Mouse (Mus musculus): ENCODE measurements around the gene Gm19426.
"Not testable (repeated sequence)": the region's sequence is repeated elsewhere in the genome, so short reads cannot be mapped to it uniquely, and the experiment has no call there.

Gene Gm19426

DNA sequence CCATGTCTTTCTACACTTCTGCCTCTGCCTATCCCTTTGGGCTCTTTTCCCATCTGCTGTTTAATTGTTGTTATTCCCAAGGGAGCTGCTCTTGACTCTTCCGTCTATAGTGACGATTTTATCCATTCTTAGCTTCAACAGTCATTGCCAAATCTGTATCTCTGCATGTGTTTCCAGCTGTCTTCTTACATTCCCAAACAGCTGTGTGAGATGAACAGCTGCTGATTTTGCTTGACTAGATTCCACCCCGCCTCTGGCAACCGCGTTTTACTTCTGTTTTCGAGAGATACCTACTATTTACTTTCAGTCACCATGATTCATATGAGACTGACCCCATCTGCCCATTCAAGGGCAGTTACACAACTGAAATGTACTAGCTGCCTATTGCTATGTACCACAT, 6.7 kb upstream of the Gm19426 start:
- no peak for DNase-seq (ENCODE audit: low read depth, low spot score)

DNA sequence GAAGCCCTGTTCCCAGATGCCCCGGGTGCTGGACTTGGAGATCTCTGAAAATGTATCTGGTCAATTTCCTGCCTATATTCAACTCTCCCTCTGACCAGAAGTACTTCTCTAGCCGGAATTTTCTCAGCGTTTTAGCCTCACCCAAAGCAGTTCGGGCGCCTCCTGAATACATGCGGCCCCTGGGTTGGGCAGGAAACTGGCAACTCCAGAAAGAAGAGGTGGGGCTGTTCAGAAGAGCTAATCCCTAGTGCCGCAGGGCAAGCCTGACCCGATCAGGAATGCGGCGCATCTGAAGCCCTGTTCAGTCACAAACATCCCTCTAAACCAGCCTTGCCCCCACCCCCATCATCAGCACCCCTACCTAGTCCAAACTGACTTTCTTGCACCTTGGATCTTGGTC, 671 bp upstream of the Gm19426 start:
- DNase-seq (ENCODE audit: low read depth, low spot score): peak; percentile 66

DNA sequence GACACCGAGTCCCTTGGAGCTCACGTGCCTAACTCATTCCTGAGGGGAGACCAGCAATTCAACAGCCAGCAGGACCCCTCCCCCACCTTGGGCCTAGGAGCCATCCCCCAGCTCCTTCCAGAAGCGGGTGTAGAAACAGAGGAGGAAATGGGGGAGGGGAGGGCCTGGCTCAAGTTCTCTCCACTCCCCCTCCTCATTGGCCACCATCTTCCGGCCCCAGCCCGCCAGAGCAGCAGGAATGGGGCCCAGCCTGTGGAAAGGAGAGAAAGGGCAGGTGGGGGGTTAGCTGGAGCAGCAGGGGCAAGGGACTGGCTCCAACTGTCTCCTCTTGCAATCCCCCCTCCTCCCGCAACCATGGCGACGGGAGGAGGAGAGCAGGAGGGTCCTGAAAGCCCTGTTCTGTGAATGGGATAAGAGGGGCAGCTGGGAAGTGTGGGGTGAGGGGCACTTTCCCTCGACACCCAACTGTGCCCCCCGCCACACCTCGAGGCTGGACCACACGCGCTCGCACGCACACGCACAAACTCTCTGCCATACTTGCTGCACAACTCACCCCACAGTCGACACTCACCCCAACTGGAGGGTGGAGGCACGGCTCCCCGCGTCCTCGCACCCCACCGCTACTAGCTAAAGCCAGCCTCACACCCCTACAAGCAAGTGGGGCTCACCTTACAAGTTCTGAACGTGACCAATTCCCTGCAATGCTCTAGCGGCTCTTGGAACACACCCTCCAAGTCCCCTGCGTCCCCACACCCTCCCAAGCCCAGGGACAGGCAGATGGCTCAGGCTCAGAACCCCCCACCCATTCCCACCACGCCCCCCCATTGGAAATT, 788 bp downstream of the Gm19426 start:
- peak; percentile 77 for DNase-seq (ENCODE audit: low read depth, low spot score)

DNA sequence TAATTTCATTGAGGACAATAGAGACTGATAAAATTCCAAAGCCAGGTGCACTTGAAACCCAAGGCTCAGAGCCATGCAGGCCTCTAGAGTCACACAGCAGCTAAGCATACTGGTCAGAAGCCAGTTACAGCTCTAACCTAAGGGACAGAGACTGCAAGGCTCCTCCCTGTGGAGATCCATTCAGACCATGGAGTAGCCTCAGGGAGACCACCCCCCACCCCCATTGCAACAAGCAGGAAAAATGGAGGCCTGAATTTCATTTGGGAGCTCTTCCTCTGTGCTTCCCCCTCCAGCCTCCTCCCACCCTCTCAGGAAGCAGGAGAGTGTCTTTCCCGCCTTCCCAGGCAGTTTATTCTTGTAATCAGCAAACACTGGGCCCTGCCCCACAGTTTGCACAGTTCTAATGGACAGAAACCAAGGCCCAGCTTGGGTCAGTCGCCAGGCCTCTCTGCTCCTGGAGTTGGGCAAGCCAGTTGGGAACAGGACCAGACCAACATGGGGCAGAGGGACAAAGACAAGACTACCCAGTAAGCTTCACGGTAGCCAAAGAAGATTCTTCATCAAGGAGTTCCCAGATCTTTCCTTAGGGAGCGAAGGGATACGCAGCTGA, 1.5 kb downstream of the Gm19426 start:
- DNase-seq (ENCODE audit: low read depth, low spot score): no peak

DNA sequence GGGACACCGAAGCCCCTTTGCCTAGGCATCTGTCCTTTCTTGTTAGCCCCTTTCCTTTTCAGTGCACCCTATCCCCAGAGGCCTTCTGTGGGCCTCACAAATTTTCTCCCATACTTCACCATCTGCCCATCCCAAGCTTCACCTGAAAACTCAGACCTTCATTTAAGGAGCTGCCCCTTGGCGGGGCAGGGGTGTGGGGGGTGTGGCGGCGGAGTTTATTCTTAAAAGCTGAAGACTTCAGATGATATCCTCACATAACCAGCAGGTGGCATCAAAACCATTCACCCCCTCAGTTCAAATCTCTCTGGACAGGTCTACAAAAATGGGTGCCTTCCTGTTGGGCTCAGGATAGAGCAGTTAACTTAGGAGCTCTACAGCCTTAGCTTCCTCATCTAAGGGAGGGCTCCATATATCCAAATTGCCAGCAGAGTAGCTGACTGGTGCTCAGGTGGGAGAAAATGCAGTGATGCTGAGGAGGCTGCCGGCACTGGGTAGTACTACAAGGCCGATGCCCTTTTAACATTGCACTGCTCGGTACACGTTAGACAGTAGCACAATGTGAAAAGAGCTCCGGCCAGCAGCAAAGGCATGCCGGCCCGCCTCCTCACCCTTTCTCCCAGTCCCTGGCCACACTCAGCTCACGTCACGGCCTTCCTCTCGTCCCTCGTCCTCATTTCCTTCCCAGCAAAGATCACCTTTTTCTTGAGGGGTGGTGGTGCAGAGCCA, 2.7 kb downstream of the Gm19426 start:
- no peak for DNase-seq (ENCODE audit: low read depth, low spot score)

DNA sequence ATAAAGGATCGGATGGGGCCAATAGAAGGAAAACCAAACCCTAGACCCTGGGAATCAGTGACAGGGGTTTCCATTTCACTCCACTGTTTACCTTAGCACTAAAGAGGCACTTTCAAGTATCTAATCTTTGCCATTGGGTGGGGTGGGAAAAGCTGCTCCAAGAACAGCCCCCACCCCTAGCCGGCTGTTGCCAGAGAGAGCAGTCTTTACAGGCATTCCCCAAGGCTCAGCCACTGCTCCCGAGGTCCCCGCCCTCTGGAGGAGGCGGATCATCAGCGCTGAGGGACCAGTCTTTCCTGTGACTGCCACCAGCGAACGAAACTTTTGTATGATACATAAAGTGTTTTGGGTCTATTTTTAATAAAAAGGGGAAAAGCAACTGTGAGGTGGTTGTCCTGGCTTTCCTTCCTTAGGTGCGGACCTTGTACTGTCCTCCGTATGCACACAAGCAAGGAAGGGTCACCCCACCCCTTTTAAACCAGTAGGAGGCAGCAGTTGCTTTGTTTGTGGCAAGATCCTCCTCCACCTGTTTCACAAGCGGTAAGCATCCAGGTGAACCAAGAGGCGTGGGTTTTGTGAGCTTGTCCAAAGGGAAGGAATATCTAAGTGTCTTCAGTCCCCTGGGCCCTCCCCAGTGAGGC, 5.1 kb downstream of the Gm19426 start:
- no peak for DNase-seq (ENCODE audit: low read depth, low spot score)

DNA sequence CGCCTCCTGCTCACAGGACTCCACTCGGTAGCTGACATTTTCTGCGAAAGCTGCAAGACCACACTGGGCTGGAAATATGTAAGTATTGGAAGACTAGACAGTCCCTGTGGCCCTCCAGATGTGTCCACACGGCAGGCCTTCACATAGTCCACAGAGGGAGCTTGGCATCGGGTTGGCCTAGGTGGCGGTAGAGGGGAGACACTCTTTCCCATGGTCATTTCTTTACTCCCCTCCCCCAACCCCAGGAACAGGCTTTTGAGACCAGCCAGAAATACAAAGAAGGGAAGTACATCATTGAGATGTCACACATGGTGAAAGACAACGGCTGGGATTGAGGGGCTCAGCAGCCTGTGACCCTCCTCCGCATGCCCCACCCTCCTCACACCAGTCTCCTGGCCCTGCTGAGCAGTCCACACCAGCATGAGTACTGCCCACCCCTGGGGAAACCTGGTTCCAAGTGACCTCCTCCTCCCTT, 6.0 kb downstream of the Gm19426 start:
- no peak for DNase-seq (ENCODE audit: low read depth, low spot score)

DNA sequence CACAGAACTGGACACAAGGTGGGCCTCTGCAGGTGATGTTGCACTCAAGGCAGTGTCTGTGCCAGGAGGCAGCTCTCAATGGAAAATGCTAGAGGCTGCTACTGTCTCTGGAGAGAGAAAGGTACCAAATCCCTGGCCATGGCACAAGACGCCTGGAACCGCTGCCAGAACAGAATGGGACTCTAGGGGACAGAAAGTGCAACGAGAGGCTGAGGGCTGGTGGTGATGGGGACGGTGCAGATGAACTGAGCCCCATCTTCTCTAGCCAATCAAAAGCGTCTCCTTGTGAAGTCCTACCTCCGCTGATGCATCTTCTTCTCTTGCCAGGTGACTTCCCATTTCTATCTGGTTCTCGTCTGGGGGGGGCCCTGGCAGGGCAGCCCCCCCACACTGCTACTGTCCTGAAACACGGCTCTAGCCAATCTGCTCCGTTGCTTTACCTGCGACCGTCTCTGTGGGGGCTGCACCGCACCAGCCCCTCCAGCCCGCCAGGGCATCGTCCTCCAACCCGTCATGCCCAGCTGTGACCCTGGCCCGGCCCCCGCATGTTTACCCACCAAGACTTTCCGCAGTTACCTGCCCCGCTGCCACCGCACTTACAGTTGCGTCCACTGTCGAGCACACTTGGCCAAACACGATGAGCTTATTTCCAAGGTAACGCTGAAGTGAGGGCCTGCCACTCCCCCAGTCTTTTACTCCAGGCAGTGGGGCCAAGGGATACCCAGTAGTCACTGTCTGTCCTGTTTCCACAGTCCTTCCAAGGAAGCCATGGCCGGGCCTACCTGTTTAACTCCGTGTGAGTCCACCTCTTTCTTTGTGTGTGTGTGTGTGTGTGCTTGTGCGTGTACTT, 6.9 kb downstream of the Gm19426 start:
- no peak for DNase-seq (ENCODE audit: low read depth, low spot score)

DNA sequence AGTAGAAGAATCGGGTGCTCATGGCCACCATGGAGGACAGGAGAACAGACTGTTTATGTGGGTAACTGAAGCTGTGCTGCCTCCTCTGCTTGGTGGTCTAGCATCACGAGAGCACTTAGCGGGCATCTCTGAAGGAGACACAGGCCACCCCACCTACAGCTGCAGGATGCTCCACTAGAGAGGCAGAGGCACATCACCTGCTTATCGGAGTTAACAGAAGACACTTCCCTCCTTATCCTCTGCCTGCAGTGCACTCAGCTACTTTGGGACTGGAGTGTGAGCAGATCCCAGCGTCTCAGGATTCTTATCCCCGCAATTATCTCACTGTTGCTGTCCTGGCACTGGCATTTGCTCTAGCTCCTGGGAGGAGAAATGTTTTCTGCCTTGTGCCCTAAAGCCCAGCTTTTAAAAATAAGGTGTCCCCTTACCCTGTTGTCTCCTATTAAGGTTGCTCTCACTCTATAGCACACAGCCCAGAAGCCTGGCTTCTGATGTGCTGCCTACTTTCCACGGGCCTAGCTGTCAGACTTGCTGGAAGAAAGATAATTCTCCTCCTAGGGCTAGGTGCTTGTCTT, 8.0 kb downstream of the Gm19426 start:
- no peak for DNase-seq (ENCODE audit: low read depth, low spot score)

DNA sequence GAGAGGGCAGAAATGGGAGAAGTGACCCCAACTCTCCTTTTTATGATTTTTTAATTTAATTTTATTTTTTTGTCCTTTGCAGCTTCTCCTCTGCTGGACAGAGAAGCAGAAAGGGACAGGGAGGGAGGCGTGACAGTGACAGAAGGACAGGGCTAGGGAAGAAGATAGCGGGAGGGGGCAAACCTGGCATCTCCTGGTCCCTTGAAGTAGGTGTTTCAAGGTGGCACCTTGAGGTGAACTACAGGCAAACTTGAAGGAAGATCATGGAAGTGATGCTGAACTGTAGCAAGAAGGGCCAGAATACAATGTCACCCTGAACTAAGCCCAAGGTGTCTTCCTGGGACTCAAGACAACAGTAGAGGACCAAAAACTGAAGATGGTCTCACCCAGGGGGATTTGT, 8.5 kb downstream of the Gm19426 start:
- no peak for DNase-seq (ENCODE audit: low read depth, low spot score)

DNA sequence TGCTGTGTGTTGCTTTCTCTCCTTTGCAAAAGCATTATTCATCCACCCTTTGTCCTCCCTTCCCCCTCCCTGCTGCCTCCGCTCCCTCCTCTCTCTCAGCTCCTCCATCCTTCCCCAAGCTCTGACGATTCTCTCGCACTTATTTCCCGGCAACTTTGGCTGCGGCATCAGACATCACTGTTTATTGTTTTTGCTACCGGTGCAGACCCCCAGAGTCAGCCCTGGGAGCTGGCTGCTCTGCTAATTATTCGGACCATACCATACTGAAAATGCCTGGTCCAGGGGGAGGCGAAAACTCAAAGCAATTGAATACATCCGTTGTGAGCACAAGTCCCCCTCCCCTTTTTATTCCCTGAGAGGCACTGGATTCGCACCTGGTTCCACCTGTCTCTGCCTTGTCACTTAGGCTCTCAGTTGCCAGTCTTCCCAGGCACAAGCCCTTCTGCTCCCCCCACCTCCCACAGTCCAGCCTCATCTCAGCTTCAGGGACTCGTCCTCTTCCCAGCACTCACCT, 9.0 kb downstream of the Gm19426 start:
- no peak for DNase-seq (ENCODE audit: low read depth, low spot score)

DNA sequence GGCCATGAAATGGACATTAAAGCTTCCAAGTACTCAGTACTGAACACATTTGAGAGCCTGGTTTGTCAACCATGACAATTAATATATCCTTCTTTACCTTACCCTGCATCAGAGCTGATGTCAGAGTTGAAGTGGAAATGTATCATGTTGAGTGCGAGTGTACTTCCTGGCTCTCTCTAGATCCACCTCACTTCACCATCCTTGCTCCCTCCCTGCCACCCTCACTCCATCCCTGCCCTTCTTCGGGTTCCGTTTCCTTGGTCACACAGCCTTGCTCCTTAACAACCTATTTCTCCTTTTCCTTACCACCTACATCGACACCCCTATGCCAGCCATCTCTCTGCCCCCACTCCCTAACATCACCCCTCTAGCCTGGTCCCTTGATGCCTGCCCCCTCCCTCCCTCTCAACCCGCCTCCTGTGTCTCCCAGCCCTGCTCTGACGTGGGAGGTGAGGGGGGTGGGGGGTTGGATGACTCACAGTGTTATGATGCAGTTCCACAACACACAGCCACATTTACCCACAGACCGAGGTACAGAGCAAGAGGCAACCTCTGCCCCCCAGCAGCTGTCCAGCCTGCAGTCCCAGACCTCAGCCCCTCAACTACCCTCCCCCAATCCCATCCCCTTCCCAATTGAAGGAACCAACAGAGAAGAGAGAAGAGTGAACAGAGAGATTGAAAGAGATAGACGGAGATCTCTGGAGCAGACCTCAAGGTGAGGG, 9.7 kb downstream of the Gm19426 start, which contains the start of gene Ypel4:
Gene Ypel4, plus strand, starts transcription at position 480 of the 722 bp plus-strand sequence.
- DNase-seq (ENCODE audit: low read depth, low spot score): no peak

DNA sequence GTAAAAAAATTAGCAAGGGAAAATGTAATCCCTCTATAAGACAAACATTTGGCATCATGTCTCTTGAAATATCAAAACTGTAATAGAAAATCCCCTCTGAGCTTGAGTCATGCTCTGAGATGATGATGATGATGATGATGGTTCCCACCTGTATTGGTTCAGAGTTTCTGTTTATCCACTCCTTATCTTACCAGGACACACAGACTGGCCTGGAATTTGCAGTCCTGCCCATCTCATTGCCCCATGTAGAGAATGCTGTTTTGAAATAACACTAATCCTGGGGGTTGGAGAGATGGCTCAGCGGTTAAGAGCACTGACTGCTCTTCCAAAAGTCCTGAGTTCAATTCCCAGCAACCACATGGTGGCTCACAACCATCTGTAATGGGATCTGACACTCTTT, 11.1 kb downstream of the Gm19426 start:
- DNase-seq (ENCODE audit: low read depth, low spot score): no peak

DNA sequence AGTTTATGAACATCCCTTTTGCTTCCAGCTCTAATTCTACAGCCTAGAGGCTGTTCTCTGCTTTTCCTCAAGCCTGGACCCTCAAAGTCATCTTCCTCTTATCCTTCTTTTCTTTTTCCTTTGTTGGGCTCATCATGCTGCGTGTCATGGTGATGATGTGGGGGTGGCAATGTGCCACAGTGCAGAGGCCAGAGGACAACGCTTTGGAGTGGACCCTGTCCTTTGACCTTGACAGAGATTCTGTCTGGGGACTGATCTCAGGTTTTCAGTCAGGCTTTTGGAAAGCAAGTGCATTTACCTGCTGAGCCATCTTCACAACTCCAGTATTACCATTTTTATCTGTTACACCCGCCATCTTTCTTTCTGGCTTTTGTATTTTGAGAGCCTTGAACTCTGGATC, 12.2 kb downstream of the Gm19426 start:
- no peak for DNase-seq (ENCODE audit: low read depth, low spot score)

DNA sequence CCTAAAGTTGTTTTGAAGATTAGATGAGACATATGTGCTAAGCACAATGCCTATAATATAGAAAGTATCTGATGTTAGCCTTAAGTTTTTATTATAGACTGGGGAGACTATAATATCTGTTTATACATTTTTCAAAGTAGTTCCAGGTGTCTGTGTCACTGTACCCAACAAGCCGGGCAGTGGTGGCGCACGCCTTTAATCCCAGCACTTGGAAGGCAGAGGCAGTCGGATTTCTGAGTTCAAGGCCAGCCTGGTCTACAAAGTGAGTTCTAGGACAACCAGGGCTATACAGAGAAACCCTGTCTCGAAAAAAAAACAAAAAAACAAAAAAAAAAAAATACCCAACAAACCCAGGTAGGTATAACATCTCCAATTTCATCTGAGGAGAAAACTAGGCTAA, 15.3 kb downstream of the Gm19426 start:
- not testable (repeated sequence) for DNase-seq (ENCODE audit: low read depth, low spot score)

DNA sequence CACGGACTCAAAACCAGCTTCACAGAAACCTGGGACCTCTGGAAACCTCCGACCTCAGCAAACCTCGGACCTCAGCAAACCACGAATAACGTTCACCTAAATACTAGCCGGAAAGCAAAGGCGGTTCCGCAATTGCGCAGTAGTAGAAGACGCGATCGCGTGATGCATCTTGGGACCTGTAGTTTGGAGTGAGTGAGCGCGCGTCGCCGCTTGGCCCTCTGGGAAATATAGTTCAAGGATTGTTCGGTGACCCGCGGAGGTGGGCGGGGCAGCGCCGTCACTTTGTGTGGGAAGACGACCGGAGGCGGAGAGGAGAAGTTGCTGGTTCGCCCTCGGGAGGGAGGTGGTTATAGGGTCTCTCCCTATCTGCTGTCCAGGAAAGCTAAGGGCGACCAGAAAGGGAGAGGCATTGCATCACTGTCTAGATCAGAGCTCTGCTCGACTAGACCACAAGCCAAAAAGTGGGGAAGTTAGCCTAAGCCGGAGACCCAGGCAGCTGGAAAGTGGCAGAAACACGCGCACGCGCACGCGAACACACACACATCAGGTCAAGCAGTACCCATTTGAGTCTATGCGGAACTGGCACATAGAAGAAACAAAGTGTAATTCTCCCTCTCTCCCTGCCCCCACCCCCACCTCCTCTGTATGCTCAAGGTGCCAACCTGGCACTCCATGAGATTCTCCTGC, 16.1 kb downstream of the Gm19426 start, which contains the start of gene Clp1:
Gene Clp1, minus strand, starts transcription at position 179 of the 687 bp plus-strand sequence.
- peak; percentile 96 for DNase-seq (ENCODE audit: low read depth, low spot score)

DNA sequence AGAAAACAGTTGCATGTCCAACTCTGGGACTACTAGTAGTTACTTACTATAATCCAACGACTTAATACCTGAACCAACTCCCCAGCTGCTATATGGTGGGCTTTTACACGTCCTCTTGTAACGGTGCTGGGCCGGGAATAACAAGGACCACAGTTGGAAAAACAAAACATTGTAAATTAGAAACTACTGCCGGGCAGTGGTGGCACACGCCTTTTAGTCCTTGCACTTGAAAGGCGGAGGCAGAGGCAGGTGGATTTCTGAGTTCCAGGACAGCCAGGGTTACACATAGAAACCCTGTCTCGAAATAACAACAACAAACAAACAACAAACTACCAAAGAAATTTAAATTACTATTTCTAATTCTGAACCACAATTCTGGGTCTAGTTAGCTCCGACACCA, 16.7 kb downstream of the Gm19426 start:
- DNase-seq (ENCODE audit: low read depth, low spot score): no peak

DNA sequence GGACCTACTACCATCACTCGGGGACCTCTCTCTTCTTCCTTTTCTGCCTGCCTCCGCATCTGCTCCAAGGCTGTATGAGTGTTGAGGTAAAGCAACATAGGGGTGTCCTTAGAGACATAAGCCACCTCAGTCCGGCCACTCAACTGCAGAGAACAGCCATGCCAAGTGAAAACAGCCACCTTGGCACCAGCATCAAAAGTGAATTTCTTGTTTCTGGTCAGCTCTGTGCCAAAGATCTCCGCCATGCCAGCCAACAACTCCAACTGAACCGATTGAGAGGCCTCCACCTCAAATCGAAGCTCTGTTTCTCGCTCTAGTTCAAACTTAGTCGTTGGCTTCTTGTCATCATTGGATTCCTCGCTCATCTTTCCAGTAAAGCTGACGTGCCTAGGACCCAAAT, 17.7 kb downstream of the Gm19426 start:
- no peak for DNase-seq (ENCODE audit: low read depth, low spot score)

DNA sequence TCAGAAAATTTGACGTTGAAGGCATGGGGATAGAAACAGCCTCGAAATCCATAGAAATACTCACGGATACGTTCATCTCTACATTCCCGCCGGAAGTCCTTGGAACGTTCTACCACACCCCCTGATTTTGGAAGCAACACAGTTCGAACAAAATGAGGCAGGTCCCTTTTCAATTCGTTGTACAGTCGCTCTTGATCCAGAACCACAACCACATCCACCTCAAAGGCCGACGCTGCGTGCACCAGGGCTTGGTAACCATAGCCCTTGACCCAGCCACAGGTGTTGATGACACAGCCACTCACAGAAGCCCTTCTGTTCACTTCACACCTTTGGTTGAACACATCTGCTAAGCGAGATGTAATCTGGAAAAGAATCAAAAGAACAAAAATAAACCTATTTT, 19.6 kb downstream of the Gm19426 start:
- DNase-seq (ENCODE audit: low read depth, low spot score): no peak

All from WW6 (cell line).